Mouse (Mus musculus) hindbrain, postnatal 0 days (tissue): Measurements from ENCODE around the gene Ntan1. TPM values are rescaled to one million over a fixed set of nuclear protein-coding genes. Genes with fewer than 3 reads are reported as not detected.
"Not testable (repeated sequence)": the region's sequence is repeated elsewhere in the genome, so short reads cannot be mapped to it uniquely, and the experiment has no call there.

Source experiments
- ATAC-seq: fragments of 200-750 bp; cut with Nextera tagmentation; 2 replicates; pipeline ENCODE4 v1.8.0; 2017; ENCODE audit warnings: mild to moderate bottlenecking, moderate TSS enrichment, moderate library complexity
- DNase-seq: peaks from one replicate; pipeline ENCODE4 v3.0.0-alpha.2; 2015; ENCODE audit warnings: low spot score
- H3K27ac ChIP-seq: fragments of 300-500 bp; sonication (generic); 2 replicates; pipeline ENCODE4 v1.5.1; 2014; ENCODE audit warnings: mild to moderate bottlenecking
- H3K27me3 ChIP-seq: fragments of 300-500 bp; sonication (generic); 2 replicates; pipeline ENCODE4 v1.6.1; 2014; ENCODE audit warnings: low read length, mixed read lengths; ENCODE audit not compliant: insufficient read depth
- H3K36me3 ChIP-seq: fragments of 300-500 bp; sonication (generic); 2 replicates; pipeline ENCODE4 v1.6.1; 2014; ENCODE audit warnings: low read length, mixed read lengths; ENCODE audit not compliant: insufficient read depth
- H3K4me1 ChIP-seq: fragments of 300-500 bp; sonication (generic); 2 replicates; pipeline ENCODE4 v1.6.1; 2014; ENCODE audit warnings: antibody characterized with exemption, low read length, mixed read lengths; ENCODE audit not compliant: insufficient read depth
- H3K4me2 ChIP-seq: fragments of 300-500 bp; sonication (generic); 2 replicates; pipeline ENCODE4 v1.6.1; 2014; ENCODE audit warnings: low read depth, mild to moderate bottlenecking, low read length, moderate library complexity, mixed read lengths
- H3K4me3 ChIP-seq: fragments of 300-500 bp; sonication (generic); 2 replicates; pipeline ENCODE4 v1.5.1; 2014; ENCODE audit warnings: low read length
- H3K9ac ChIP-seq: fragments of 300-500 bp; sonication (generic); replicated peaks from 2 replicates; pipeline ENCODE4 v1.6.1; 2014; ENCODE audit warnings: mild to moderate bottlenecking, low read length, moderate library complexity, mixed read lengths
- H3K9me3 ChIP-seq: fragments of 300-500 bp; sonication (generic); 2 replicates; pipeline ENCODE4 v1.6.1; 2016; ENCODE audit warnings: low read length, mixed read lengths
- CTCF ChIP-seq: IDR thresholded peaks from 2 replicates; pipeline ENCODE4 v1.5.1; 2016; ENCODE audit warnings: antibody characterized with exemption, control low read depth, low read depth
- WGBS: fragments of 180-500 bp; shearing (Covaris S2); extraction: QIAGEN DNeasy Blood & Tissue Kit; methylation state at CpG from one replicate; pipeline ENCODE4 v1.1.7; 2014; 5-methylcytosine and 5-hydroxymethylcytosine counted together
- polyA plus RNA-seq: library from polyadenylated mRNA; unstranded; fragments of >200 nt; fragmentation: Nextera tagmentation; extraction: Ambion mirVana; gene quantifications from 2 replicates; pipeline ENCODE4 v1.2.1, GENCODE M21; 2015
- total RNA-seq: library from RNA; depleted of rRNA; stranded (reverse); fragments of >200 nt; gene quantifications from 2 replicates; pipeline ENCODE4 v1.2.3, GENCODE M21; 2014

The Ntan1 gene
- total and polyA plus RNA-seq, 2 experiments from 2014 or later, result 138 to 234 TPM

GRCm38 (mm10) chr16:13781216-13781615 is 37.4 kb upstream of the Ntan1 start:
- H3K9ac ChIP-seq, result peak overlapping the region; percentile 79
- no peaks in the 10 kb centered on the region for H3K9me3 ChIP-seq
- H3K36me3 ChIP-seq, result peaks cover 18% of the 10 kb centered on the region
- H3K27me3 ChIP-seq, result no peaks in the 10 kb centered on the region
- no peak for TF ChIP-seq CTCF
- peak overlapping the region; percentile 73 for H3K4me2 ChIP-seq
- H3K4me1 ChIP-seq, result peaks cover 12% of the 10 kb centered on the region
- ATAC-seq (no peak), DNase-seq (no peak)
- peak overlapping the region; percentile 74 for H3K4me3 ChIP-seq
- peak overlapping the region; percentile 82; the same call in 1 of the 2 replicates for H3K27ac ChIP-seq
- 39% methylated on average over 8 of the region's 8 CpGs for WGBS

DNA sequence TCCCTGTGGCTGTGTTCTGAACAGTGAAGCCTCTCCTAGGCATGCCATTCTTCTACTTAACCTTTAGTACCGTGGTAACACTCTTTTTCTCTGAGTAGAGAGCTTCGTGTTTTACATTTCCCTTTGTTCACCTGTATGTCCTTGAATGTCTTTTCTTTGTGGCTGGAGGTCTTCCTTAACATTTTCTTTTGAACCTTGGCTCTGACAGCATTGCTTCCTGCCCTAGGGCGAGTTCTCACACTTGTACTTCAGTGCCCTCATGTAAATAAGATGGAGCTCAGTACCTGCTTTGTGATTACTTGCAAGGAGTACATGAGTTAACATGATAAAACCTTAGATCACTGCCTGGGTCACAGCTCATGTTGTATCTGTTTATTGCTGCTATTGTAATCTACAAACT is 32.7 kb upstream of the Ntan1 start:
- Histone ChIP-seq H3K9me3 (no peaks in the 10 kb centered on the region), H3K9ac (no peak overlapping the region), H3K27ac (no peak overlapping the region), H3K27me3 (no peaks in the 10 kb centered on the region), H3K36me3 (peaks cover 48% of the 10 kb centered on the region), H3K4me1 (peaks cover 6% of the 10 kb centered on the region), H3K4me2 (no peak overlapping the region), H3K4me3 (no peak overlapping the region)
- DNase-seq (no peak), ATAC-seq (no peak)
- no peak for TF ChIP-seq CTCF
- 77% methylated on average over 3 of the region's 3 CpGs for WGBS

DNA sequence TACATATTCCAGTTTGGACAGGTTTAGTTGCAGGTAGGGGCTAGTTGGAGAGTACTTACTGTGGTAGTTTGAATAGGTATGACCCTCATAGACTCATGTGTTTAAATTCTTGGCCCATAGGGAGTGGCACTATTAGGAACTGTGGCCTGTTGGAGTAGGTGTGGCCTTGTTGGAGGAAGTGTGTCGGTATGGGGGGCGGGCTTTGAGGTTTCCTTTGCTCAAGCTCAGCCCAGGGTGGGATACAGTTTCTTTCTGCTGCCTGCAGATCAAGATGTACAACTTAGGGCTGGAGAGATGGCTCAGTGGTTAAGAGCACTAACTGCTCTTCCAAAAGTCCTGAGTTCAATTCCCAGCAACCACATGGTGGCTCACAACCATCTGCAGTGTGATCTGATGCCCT is 25.2 kb upstream of the Ntan1 start:
- H3K9ac ChIP-seq, DNase-seq, H3K27me3 ChIP-seq, ATAC-seq, H3K4me3 ChIP-seq, H3K27ac ChIP-seq, H3K9me3 ChIP-seq, H3K4me2 ChIP-seq, H3K4me1 ChIP-seq: not testable (repeated sequence)
- 96% methylated on average over 2 of the region's 2 CpGs for WGBS
- H3K36me3 ChIP-seq, result peaks cover 63% of the 10 kb centered on the region

DNA sequence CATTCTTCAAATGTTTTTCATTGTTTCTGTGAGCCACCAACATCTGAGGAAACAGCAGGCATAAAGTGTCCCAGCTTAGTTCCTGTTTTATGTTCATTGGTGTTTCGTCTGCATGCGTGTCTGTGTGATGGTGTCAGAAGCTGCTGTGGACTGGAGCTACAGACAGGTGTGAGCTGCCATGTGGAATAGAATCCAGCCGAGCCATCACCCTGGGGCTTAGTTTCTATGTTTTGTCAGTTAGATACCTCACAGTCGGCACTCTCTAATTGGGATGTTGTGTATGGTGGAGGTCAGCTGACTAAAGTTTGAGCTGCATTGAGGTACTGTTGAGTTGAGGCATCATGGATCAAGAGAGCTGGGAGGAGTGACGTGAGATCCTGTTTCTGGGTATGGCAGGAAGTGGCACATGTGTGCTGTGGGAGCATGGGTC is 21.9 kb upstream of the Ntan1 start:
- WGBS, result 90% methylated on average over 5 of the region's 5 CpGs

GRCm38 (mm10) chr16:13801231-13801630 is 17.4 kb upstream of the Ntan1 start:
- Histone ChIP-seq H3K4me1 (no peaks in the 10 kb centered on the region), H3K27ac (no peak overlapping the region), H3K4me3 (no peak overlapping the region), H3K9ac (no peak overlapping the region), H3K4me2 (no peak overlapping the region), H3K27me3 (no peaks in the 10 kb centered on the region), H3K36me3 (peaks cover 40% of the 10 kb centered on the region), H3K9me3 (no peaks in the 10 kb centered on the region)
- no peak for TF ChIP-seq CTCF
- DNase-seq, result no peak
- WGBS, result 98% methylated on average over 4 of the region's 4 CpGs
- no peak for ATAC-seq

More for the DNA sequence above, 21.9 kb upstream of the Ntan1 start:
- TF ChIP-seq CTCF, result no peak
- no peak for DNase-seq
- no peak for ATAC-seq
- Histone ChIP-seq H3K9ac (no peak overlapping the region), H3K27ac (no peak overlapping the region), H3K27me3 (no peaks in the 10 kb centered on the region), H3K4me3 (no peak overlapping the region), H3K4me2 (no peak overlapping the region), H3K9me3 (no peaks in the 10 kb centered on the region), H3K4me1 (no peaks in the 10 kb centered on the region), H3K36me3 (peaks cover 61% of the 10 kb centered on the region)

- Histone ChIP-seq H3K27me3 (no peaks in the 10 kb centered on the region), H3K36me3 (peaks cover 47% of the 10 kb centered on the region), H3K9ac (no peak overlapping the region), H3K4me3 (no peak overlapping the region), H3K4me2 (no peak overlapping the region), H3K4me1 (no peaks in the 10 kb centered on the region), H3K27ac (no peak overlapping the region), H3K9me3 (no peaks in the 10 kb centered on the region)
- DNase-seq (no peak), ATAC-seq (no peak)
- WGBS, result 83% methylated on average over 5 of the region's 5 CpGs
- TF ChIP-seq CTCF, result peak; percentile 36; the same call in 1 of the 2 replicates
These were observed 14.0 kb upstream of the Ntan1 start for GRCm38 (mm10) chr16:13804666-13805065.

GRCm38 (mm10) chr16:13807616-13808015 is 11.0 kb upstream of the Ntan1 start:
- 94% methylated on average over 4 of the region's 4 CpGs for WGBS
- DNase-seq (no peak), ATAC-seq (no peak)
- no peak for TF ChIP-seq CTCF
- H3K9me3 ChIP-seq, result no peaks in the 10 kb centered on the region
- H3K36me3 ChIP-seq, result peaks cover 69% of the 10 kb centered on the region
- H3K4me2 ChIP-seq, result no peak overlapping the region
- H3K4me1 ChIP-seq, result no peaks in the 10 kb centered on the region
- H3K4me3 ChIP-seq, result no peak overlapping the region
- H3K9ac ChIP-seq, result no peak overlapping the region
- H3K27me3 ChIP-seq, result no peaks in the 10 kb centered on the region
- no peak overlapping the region for H3K27ac ChIP-seq
